Mouse (Mus musculus) frontal cortex, adult (tissue): Measurements from ENCODE around the gene Mknk2.
"Not testable (repeated sequence)": the region's sequence is repeated elsewhere in the genome, so short reads cannot be mapped to it uniquely, and the experiment has no call there.

Experiments used
- ATAC-seq: cut with Nextera tagmentation; 2 replicates; pipeline ENCODE4 v1.9.2; 2017; ENCODE audit warnings: mild to moderate bottlenecking, moderate library complexity, mixed read lengths; ENCODE audit not compliant: low TSS enrichment

Mknk2 gene

DNA sequence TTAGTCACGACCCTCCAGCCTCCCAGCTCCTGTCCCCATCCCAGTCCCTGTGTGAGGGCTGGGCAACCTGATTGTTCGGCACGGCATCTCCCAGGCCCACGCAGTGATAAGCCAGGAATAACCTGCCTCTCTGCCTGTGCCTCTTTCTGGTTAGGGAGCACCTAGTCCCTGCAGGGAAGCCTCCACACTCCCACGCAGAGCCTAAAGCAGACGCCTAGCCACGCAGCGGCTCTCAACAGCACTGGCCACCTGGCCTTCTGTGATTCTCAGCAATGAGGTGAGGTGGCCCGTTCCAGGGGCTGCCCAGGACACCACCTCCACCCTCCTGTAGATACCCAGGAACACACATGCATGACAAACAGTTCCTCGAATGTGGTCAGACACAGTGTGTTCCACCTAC is 27.5 kb downstream of the Mknk2 start:
- peak; percentile 70 for ATAC-seq

- ATAC-seq = not testable (repeated sequence)
These were observed 28.0 kb downstream of the Mknk2 start for GRCm38 (mm10) chr10:80649910-80650309.

DNA sequence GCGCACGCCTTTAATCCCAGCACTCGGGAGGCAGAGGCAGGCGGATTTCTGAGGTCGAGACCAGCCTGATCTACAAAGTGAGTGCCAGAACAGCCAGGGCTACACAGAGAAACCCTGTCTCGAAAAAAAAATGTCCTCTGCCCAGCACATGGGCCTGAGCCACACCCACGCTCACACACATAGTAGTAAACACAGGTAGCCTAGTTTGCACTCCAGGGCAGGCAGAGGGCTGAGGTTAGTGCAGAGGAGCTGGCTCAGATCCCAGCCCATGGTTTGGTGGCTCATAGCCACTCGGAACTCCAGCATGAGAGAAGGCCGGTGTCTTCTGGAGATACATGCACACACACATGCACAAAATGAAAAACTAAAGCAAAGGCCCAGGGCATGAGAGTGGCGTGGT is 31.0 kb downstream of the Mknk2 start:
- no peak for ATAC-seq

GRCm38 (mm10) chr10:80635345-80635744 is 42.6 kb downstream of the Mknk2 start:
- no peak for ATAC-seq

- no peak for ATAC-seq
These were observed 49.0 kb downstream of the Mknk2 start for GRCm38 (mm10) chr10:80628925-80629324.

- no peak for ATAC-seq
These were observed 50.2 kb downstream of the Mknk2 start for GRCm38 (mm10) chr10:80627685-80628084.

- ATAC-seq = no peak
These were observed 52.1 kb downstream of the Mknk2 start for GRCm38 (mm10) chr10:80625764-80626163.

GRCm38 (mm10) chr10:80623457-80624191 is 54.3 kb downstream of the Mknk2 start:
- ATAC-seq = no peak

DNA sequence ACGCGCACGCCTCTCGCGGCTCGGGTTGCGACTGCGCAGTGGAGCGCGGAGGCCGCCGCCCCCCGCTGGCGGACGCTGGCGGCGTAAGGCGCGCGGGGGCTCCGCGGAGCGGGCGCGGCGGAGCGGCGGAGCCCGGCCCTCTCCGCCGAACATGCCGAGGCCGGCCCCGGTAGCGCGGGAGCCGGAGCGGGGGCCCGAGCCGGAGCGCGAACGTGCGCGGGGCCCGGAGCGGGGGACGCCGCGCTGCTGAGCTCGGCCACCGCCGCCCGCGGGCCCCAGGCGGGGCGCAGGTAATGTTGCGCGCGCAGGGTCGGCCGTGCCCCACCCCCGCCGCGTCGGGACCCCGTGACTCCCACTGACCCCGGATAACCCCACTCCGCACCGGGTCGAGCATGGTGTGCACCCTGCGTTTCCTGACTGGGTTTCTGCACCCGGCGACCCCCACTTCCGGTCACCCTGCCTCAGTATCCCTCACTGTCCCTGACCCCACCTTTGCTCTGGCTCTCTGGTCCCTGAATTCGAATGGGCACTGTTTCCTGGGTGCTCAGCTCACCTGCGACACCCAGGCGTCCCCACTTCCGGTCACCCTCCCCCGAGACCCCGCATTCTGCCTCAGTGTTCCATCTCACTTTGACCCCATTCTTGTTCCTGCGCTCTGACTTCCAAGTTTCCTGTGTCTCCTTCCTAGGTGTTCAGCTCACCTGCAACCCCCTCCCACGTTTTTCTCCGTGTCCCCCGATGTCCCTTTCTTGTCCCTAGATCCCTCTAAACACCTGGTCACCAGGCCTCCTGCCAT is 55.1 kb downstream of the Mknk2 start, which contains the start of gene Csnk1g2:
Gene Csnk1g2, plus strand, starts transcription at position 178 of the 796 bp plus-strand sequence.
- ATAC-seq = peak; percentile 0; the same call in 1 of the 2 replicates

DNA sequence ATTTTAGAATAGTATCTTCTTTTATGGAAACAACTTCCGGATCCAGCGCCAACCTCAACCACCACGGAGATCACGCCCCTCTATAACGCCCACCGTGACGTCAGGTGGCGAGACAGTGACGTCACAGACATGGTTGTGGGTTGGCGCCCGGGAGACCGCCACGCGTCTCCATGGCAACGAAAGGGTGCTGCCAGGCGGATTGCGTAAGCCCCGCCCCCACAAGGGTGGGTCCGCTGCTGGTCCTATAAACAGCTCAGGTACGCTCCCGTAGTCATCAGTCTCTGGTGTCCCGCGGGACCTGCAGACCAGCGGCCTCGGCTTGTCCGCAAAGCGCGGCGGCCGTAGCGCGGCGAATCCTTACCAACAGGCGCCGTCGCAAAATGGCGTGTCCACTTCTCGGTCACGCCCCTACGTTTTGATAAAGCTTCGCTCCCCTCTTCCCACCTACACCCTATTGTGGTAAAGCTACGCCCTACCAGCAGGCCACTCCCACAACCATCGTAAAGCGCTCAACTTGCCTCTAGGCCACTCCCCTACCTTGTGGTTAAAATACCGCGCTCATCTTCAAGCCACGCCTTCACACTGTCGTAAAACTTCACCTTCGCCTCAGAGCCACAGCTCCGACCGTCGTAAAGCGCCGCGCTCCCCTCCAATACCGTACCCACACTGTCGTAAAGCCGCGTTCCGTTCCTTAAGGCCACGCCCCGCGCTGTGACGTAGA is 55.8 kb downstream of the Mknk2 start:
- peak; percentile 86 for ATAC-seq

- no peak for ATAC-seq
These were observed 56.3 kb downstream of the Mknk2 start for GRCm38 (mm10) chr10:80621690-80621939.

DNA sequence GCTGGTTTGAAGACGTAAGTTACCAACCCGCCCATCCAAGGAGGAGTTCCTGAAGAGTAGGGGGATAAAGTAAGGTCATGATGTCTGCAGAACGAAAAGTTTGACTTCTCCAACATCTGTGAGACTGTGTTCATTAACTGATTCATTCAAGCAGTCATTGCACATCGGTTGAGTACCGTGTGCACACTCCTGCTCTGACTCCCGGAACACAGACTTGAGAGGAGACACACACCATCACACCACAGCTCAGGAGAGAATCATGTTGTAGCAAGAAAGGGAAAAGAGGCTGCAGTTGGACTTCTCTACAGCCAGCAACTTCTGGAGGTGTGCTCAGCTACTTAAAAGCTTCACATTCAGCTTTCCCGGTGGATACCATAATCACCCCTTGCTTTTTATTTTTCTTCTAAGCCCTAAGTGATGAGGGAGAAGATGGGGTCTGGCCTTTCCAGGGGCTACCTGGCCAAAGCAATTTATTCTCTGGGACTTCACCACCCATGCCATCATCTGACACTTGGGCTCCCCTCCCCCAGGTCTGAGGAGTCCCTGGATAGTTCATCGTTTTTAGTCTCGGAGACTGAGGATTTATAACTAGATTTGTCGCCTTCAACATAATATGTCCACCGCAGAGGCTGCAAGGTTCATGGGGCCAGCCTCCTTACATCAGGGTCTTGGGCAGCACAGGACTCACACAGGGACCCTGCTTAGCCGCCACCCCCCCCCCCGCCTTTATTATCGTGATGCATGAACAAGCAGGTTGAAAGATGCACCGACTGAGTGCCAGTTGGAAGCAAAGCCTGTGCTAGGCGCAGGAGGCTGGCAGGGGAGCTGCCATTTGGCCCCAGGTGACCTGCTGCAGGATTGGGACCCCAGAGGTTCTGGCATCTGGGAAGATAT is 56.9 kb downstream of the Mknk2 start:
- no peak for ATAC-seq

DNA sequence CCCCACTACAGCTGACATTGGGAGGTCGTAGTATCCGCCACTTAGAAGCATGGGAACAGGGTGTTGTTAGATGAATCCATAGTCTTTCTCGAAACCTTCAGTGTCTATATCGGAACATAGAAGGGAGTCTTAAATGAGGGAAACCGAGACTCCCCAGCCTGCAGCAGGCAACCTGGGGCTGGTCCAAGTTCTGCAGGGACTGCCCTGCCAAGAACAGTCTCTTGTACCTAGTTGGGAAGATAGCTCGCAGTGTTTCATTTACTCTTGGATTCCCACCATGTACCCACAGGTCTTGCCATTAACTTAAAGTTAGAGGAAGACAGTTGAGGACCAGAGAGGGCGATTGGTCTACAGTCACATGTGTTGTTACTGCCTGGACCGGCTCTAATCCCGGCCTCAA is 57.5 kb downstream of the Mknk2 start:
- no peak for ATAC-seq

DNA sequence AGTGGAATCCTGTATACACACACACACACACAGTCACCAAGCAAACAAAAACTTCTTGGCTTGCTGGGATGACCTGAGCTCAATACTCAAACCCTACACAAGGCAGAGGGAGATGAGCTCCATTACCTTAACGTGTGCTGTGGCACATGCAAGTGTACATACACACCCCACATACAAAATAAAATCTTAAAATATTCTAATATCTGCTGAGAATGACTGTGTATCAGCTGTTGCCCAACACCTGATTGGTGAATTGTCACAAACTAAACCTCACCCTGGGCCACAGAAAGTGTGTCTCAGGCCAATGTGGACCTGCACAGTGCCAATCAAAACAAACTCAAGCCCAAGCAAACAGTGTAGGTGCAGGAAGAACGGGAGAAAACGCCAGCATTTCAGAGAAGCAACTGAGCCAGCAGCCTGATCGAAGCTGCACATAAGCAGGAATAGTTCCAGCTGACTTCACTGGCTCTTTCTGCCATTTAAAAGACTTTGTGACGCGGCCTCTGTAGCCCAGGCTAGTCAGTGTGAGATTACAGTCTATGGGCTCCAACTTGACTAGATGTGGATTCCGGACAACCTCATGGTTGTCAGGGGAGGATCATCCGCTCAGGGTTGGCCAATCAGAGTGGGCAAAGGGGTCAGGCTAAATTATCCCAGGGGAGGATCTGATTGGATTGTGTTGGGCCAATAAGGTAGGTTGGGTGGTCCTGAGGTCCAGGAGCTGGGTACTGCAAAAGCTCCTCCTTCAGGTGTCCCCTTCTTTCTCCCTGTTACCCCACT is 58.3 kb downstream of the Mknk2 start:
- ATAC-seq = no peak

- ATAC-seq = no peak
These were observed 59.7 kb downstream of the Mknk2 start for GRCm38 (mm10) chr10:80618181-80618580.
